Mouse (Mus musculus): ENCODE results near the gene Itpr3. TPM values are rescaled to one million over a fixed set of nuclear protein-coding genes. Genes with fewer than 3 reads are reported as not detected.
A peak's percentile ranks its signal among the peaks of the same experiment; 100 is the strongest.

Itpr3 gene
- polyA plus RNA-seq, 1 experiment from 2014 or later = 0.84 TPM

DNA sequence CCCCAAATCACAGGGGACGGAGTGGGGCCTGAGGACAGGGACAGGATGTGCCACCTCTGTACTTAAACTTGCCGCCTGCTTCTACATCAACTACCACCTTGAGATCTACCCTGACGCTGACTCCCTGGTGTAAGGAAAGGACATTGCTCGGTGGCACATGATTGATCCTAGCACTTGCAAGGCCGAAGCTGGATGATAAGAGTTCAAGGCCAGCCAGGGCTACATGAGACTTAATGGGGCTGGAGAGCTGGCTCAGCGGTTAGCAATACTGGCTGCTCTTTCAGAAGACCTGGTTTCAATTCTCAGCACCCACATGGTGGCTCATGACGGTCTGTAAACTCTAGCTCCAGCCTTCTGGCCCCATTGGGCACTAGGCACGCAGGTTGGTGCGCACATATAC lies 35.4 kb upstream of the Itpr3 start:
- no peak overlapping the region for H3K4me2 ChIP-seq (ENCODE audit: low read length)
- peaks cover 9% of the 10 kb centered on the region for H3K4me1 ChIP-seq (ENCODE audit: control insufficient read depth, insufficient read depth, low read depth, low read length)
- H3K36me3 ChIP-seq (ENCODE audit: control insufficient read depth, insufficient read depth, low read length) = peaks cover 25% of the 10 kb centered on the region
- H3K9ac ChIP-seq (ENCODE audit: low read depth, low read length) = no peak overlapping the region
- no peaks in the 10 kb centered on the region for H3K27me3 ChIP-seq (replicated peaks; ENCODE audit: control insufficient read depth, insufficient read depth, low read length)
- H3K27ac ChIP-seq (ENCODE audit: low read depth, low read length) = no peak overlapping the region
- 94% methylated on average over 9 of the region's 9 CpGs for WGBS
- no peak overlapping the region for H3K4me3 ChIP-seq (ENCODE audit: low read length)
- H3K9me3 ChIP-seq (ENCODE audit: control insufficient read depth, low read length) = no peaks in the 10 kb centered on the region
- ATAC-seq = no peak

GRCm38 (mm10) chr17:27023342-27023741 lies 33.8 kb upstream of the Itpr3 start:
- Histone ChIP-seq H3K36me3 (ENCODE audit: control insufficient read depth, insufficient read depth, low read length) (peaks cover 25% of the 10 kb centered on the region), H3K4me1 (ENCODE audit: control insufficient read depth, insufficient read depth, low read depth, low read length) (peaks cover 14% of the 10 kb centered on the region), H3K4me2 (ENCODE audit: low read length) (no peak overlapping the region), H3K9me3 (ENCODE audit: control insufficient read depth, low read length) (no peaks in the 10 kb centered on the region), H3K4me3 (ENCODE audit: low read length) (no peak overlapping the region), H3K9ac (ENCODE audit: low read depth, low read length) (no peak overlapping the region), H3K27me3 (replicated peaks; ENCODE audit: control insufficient read depth, insufficient read depth, low read length) (no peaks in the 10 kb centered on the region), H3K27ac (ENCODE audit: low read depth, low read length) (no peak overlapping the region)
- ATAC-seq = no peak
- 88% methylated on average over 4 of the region's 4 CpGs for WGBS

DNA sequence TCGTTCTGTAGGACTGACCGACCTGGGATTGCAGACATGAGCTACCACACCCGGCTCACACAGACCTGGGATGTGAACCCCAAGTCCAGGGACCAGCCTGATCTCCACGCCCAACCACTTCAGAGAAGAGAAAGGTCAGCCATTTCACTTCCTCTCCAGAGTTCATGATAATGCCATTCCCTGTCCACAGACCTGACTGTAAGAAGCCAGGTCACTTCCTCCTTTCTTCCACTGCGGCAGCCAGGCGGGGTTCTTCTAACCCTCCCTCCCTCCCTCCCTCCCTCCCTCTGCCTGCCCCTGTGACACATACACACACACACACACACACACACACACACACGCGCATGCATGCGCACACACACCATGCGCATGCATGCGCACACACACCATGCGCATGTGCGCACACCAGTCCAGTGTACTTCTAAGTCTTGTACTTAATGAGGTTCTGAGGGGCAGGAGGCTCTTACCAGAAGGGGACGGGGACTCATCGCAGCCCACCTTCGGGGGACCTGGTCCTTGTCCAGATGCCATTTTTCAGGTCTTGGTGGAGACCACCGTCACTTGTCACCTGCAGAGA lies 31.7 kb upstream of the Itpr3 start:
- no peak for ATAC-seq
- Histone ChIP-seq H3K36me3 (ENCODE audit: control insufficient read depth, insufficient read depth, low read length) (peaks cover 25% of the 10 kb centered on the region), H3K4me1 (ENCODE audit: control insufficient read depth, insufficient read depth, low read depth, low read length) (peaks cover 10% of the 10 kb centered on the region), H3K4me2 (ENCODE audit: low read length) (no peak overlapping the region), H3K27me3 (replicated peaks; ENCODE audit: control insufficient read depth, insufficient read depth, low read length) (no peaks in the 10 kb centered on the region), H3K9ac (ENCODE audit: low read depth, low read length) (no peak overlapping the region), H3K4me3 (ENCODE audit: low read length) (no peak overlapping the region), H3K27ac (ENCODE audit: low read depth, low read length) (no peak overlapping the region), H3K9me3 (ENCODE audit: control insufficient read depth, low read length) (no peaks in the 10 kb centered on the region)
- 95% methylated on average over 17 of the region's 17 CpGs for WGBS

DNA sequence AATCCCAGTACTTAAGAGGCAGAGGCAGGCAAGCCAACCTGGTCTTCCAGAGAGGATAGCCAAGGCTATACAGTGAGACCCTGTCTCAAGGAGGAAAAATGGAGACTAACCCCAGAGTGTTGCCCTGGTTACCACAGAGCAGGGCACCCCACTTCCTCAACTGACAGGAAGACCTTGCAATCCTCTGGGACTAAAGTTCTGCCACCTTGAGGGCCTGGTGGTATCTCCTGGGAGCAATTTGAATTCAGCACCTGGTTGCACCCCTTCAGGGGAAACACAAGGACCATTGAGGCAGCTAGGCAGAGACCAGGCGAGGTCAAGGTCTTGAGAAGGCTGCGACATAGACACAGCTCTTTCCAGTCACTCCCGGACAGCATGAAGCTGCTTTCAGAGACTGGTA lies 31.2 kb upstream of the Itpr3 start:
- 92% methylated on average over 3 of the region's 3 CpGs for WGBS
- peaks cover 10% of the 10 kb centered on the region for H3K4me1 ChIP-seq (ENCODE audit: control insufficient read depth, insufficient read depth, low read depth, low read length)
- no peak overlapping the region for H3K9ac ChIP-seq (ENCODE audit: low read depth, low read length)
- H3K4me2 ChIP-seq (ENCODE audit: low read length) = no peak overlapping the region
- no peak overlapping the region for H3K4me3 ChIP-seq (ENCODE audit: low read length)
- no peak overlapping the region for H3K27ac ChIP-seq (ENCODE audit: low read depth, low read length)
- no peaks in the 10 kb centered on the region for H3K9me3 ChIP-seq (ENCODE audit: control insufficient read depth, low read length)
- no peak for ATAC-seq
- no peaks in the 10 kb centered on the region for H3K27me3 ChIP-seq (replicated peaks; ENCODE audit: control insufficient read depth, insufficient read depth, low read length)
- H3K36me3 ChIP-seq (ENCODE audit: control insufficient read depth, insufficient read depth, low read length) = peaks cover 25% of the 10 kb centered on the region

- Histone ChIP-seq H3K4me1 (ENCODE audit: control insufficient read depth, insufficient read depth, low read depth, low read length) (peaks cover 10% of the 10 kb centered on the region), H3K27me3 (replicated peaks; ENCODE audit: control insufficient read depth, insufficient read depth, low read length) (no peaks in the 10 kb centered on the region), H3K9me3 (ENCODE audit: control insufficient read depth, low read length) (no peaks in the 10 kb centered on the region), H3K36me3 (ENCODE audit: control insufficient read depth, insufficient read depth, low read length) (peaks cover 11% of the 10 kb centered on the region), H3K4me3 (ENCODE audit: low read length) (peak overlapping the region; percentile 64), H3K9ac (ENCODE audit: low read depth, low read length) (peak overlapping the region; percentile 95), H3K27ac (ENCODE audit: low read depth, low read length) (peak overlapping the region; percentile 80), H3K4me2 (ENCODE audit: low read length) (peak overlapping the region; percentile 73)
- ATAC-seq = peak; percentile 29
- WGBS = 32% methylated on average over 12 of the region's 12 CpGs
These were observed 29.4 kb upstream of the Itpr3 start for GRCm38 (mm10) chr17:27027460-27028283.

DNA sequence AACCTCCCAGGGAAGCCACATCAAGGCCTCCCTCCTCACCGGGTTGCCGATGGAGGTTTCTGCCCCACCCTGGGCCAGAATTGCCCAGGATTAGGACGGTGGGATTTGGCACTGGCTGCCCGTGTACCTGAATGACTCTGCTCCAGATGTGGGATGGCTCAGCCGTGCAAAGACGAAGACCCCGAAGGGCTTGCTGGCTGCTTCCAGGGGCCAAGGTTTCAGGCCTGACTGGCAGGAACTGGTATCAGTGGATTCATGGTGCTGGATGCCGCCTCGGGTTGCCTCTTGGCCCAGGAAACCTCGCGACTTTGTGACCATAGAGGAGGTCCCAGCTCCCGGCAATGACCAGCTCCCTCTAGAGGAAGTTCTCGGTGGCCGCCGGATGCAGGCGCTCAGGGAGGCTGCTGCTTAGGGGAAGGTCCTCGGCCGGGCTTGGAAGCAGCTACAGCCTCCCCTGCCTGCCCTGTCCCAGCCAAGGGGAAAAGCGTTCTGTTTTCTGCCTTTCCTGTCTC lies 28.8 kb upstream of the Itpr3 start:
- Histone ChIP-seq H3K27me3 (replicated peaks; ENCODE audit: control insufficient read depth, insufficient read depth, low read length) (no peaks in the 10 kb centered on the region), H3K4me2 (ENCODE audit: low read length) (peak overlapping the region; percentile 73), H3K4me3 (ENCODE audit: low read length) (peak overlapping the region; percentile 64), H3K27ac (ENCODE audit: low read depth, low read length) (peak overlapping the region; percentile 80), H3K4me1 (ENCODE audit: control insufficient read depth, insufficient read depth, low read depth, low read length) (peaks cover 10% of the 10 kb centered on the region), H3K9me3 (ENCODE audit: control insufficient read depth, low read length) (no peaks in the 10 kb centered on the region), H3K36me3 (ENCODE audit: control insufficient read depth, insufficient read depth, low read length) (peaks cover 9% of the 10 kb centered on the region), H3K9ac (ENCODE audit: low read depth, low read length) (peak overlapping the region; percentile 95)
- ATAC-seq = peak; percentile 91
- under 1% methylated on average over 19 of the region's 19 CpGs for WGBS

GRCm38 (mm10) chr17:27028909-27029308 lies 28.2 kb upstream of the Itpr3 start, which contains the start of gene Bak1:
Bak1 (minus strand) TSS chr17:27029009.
- H3K9me3 ChIP-seq (ENCODE audit: control insufficient read depth, low read length) = no peaks in the 10 kb centered on the region
- H3K27me3 ChIP-seq (replicated peaks; ENCODE audit: control insufficient read depth, insufficient read depth, low read length) = no peaks in the 10 kb centered on the region
- peaks cover 5% of the 10 kb centered on the region for H3K36me3 ChIP-seq (ENCODE audit: control insufficient read depth, insufficient read depth, low read length)
- H3K4me2 ChIP-seq (ENCODE audit: low read length) = peak within 1 kb of the TSS; percentile 73
- ATAC-seq = no peak
- peak within 1 kb of the TSS; percentile 80 for H3K27ac ChIP-seq (ENCODE audit: low read depth, low read length)
- 75% methylated on average over 2 of the region's 4 CpGs for WGBS
- H3K9ac ChIP-seq (ENCODE audit: low read depth, low read length) = peak within 1 kb of the TSS; percentile 95
- peaks cover 10% of the 10 kb centered on the region for H3K4me1 ChIP-seq (ENCODE audit: control insufficient read depth, insufficient read depth, low read depth, low read length)
- peak within 1 kb of the TSS; percentile 64 for H3K4me3 ChIP-seq (ENCODE audit: low read length)

- 92% methylated on average over 14 of the region's 14 CpGs for WGBS
- Histone ChIP-seq H3K36me3 (ENCODE audit: control insufficient read depth, insufficient read depth, low read length) (peaks cover 4% of the 10 kb centered on the region), H3K9ac (ENCODE audit: low read depth, low read length) (no peak overlapping the region), H3K27me3 (replicated peaks; ENCODE audit: control insufficient read depth, insufficient read depth, low read length) (no peaks in the 10 kb centered on the region), H3K4me3 (ENCODE audit: low read length) (no peak overlapping the region), H3K4me1 (ENCODE audit: control insufficient read depth, insufficient read depth, low read depth, low read length) (peaks cover 10% of the 10 kb centered on the region), H3K9me3 (ENCODE audit: control insufficient read depth, low read length) (no peaks in the 10 kb centered on the region), H3K4me2 (ENCODE audit: low read length) (no peak overlapping the region), H3K27ac (ENCODE audit: low read depth, low read length) (no peak overlapping the region)
- no peak for ATAC-seq
These were observed 27.7 kb upstream of the Itpr3 start for GRCm38 (mm10) chr17:27029431-27029830.

- H3K27me3 ChIP-seq (replicated peaks; ENCODE audit: control insufficient read depth, insufficient read depth, low read length) = no peaks in the 10 kb centered on the region
- no peak overlapping the region for H3K4me3 ChIP-seq (ENCODE audit: low read length)
- H3K27ac ChIP-seq (ENCODE audit: low read depth, low read length) = no peak overlapping the region
- H3K9me3 ChIP-seq (ENCODE audit: control insufficient read depth, low read length) = no peaks in the 10 kb centered on the region
- no peak for ATAC-seq
- WGBS = 85% methylated on average over 4 of the region's 4 CpGs
- no peak overlapping the region for H3K4me2 ChIP-seq (ENCODE audit: low read length)
- no peaks in the 10 kb centered on the region for H3K36me3 ChIP-seq (ENCODE audit: control insufficient read depth, insufficient read depth, low read length)
- peaks cover 10% of the 10 kb centered on the region for H3K4me1 ChIP-seq (ENCODE audit: control insufficient read depth, insufficient read depth, low read depth, low read length)
- no peak overlapping the region for H3K9ac ChIP-seq (ENCODE audit: low read depth, low read length)
These were observed 26.2 kb upstream of the Itpr3 start for GRCm38 (mm10) chr17:27030896-27031295.
